Mouse (Mus musculus): ENCODE data around the gene Hs6st1. TPM values are rescaled to one million over a fixed set of nuclear protein-coding genes. Genes with fewer than 3 reads are reported as not detected.
"Not testable (repeated sequence)": the region's sequence is repeated elsewhere in the genome, so short reads cannot be mapped to it uniquely, and the experiment has no call there.

The Hs6st1 gene
- total RNA-seq (2015) = 28.7 and 30.0 TPM in 2 replicates
- 16.0 and 17.0 TPM in 2 replicates for total RNA-seq (2017)

GRCm38 (mm10) chr1:36068076-36068475 lies at the start of gene Hs6st1:
Gene Hs6st1 (plus strand): TSS chr1:36068400.
- peak; percentile 80 for ATAC-seq (ENCODE audit: poor library complexity, severe bottlenecking)

- no peak for ATAC-seq (ENCODE audit: poor library complexity, severe bottlenecking)
Observed at GRCm38 (mm10) chr1:36018617-36019016, 49.6 kb upstream of the Hs6st1 start.

GRCm38 (mm10) chr1:36019161-36019560 lies 49.0 kb upstream of the Hs6st1 start:
- ATAC-seq (ENCODE audit: poor library complexity, severe bottlenecking) = no peak

GRCm38 (mm10) chr1:36020315-36020714 lies 47.9 kb upstream of the Hs6st1 start:
- ATAC-seq (ENCODE audit: poor library complexity, severe bottlenecking) = no peak

GRCm38 (mm10) chr1:36030421-36030821 lies 37.8 kb upstream of the Hs6st1 start:
- no peak for ATAC-seq (ENCODE audit: poor library complexity, severe bottlenecking)

GRCm38 (mm10) chr1:36038769-36039168 lies 29.4 kb upstream of the Hs6st1 start:
- ATAC-seq (ENCODE audit: poor library complexity, severe bottlenecking) = no peak

GRCm38 (mm10) chr1:36042072-36042471 lies 26.1 kb upstream of the Hs6st1 start:
- ATAC-seq (ENCODE audit: poor library complexity, severe bottlenecking) = no peak

GRCm38 (mm10) chr1:36043793-36044192 lies 24.4 kb upstream of the Hs6st1 start:
- not testable (repeated sequence) for ATAC-seq (ENCODE audit: poor library complexity, severe bottlenecking)

GRCm38 (mm10) chr1:36044288-36044687 lies 23.9 kb upstream of the Hs6st1 start:
- no peak for ATAC-seq (ENCODE audit: poor library complexity, severe bottlenecking)

- peak; percentile 85 for ATAC-seq (ENCODE audit: poor library complexity, severe bottlenecking)
Observed at GRCm38 (mm10) chr1:36052672-36053071, 15.5 kb upstream of the Hs6st1 start.

- no peak for ATAC-seq (ENCODE audit: poor library complexity, severe bottlenecking)
Observed at GRCm38 (mm10) chr1:36053566-36053965, 14.6 kb upstream of the Hs6st1 start.

GRCm38 (mm10) chr1:36054182-36054966 lies 13.8 kb upstream of the Hs6st1 start:
- ATAC-seq (ENCODE audit: poor library complexity, severe bottlenecking) = peak; percentile 31

- no peak for ATAC-seq (ENCODE audit: poor library complexity, severe bottlenecking)
Observed at GRCm38 (mm10) chr1:36054967-36055357, 13.2 kb upstream of the Hs6st1 start.

GRCm38 (mm10) chr1:36059351-36059750 lies 8.8 kb upstream of the Hs6st1 start:
- no peak for ATAC-seq (ENCODE audit: poor library complexity, severe bottlenecking)

- no peak for ATAC-seq (ENCODE audit: poor library complexity, severe bottlenecking)
Observed at GRCm38 (mm10) chr1:36059959-36060953, 7.9 kb upstream of the Hs6st1 start.

- ATAC-seq (ENCODE audit: poor library complexity, severe bottlenecking) = no peak
Observed at GRCm38 (mm10) chr1:36061211-36061915, 6.8 kb upstream of the Hs6st1 start.

- no peak for ATAC-seq (ENCODE audit: poor library complexity, severe bottlenecking)
Observed at GRCm38 (mm10) chr1:36062088-36062805, 6.0 kb upstream of the Hs6st1 start.

- ATAC-seq (ENCODE audit: poor library complexity, severe bottlenecking) = no peak
Observed at GRCm38 (mm10) chr1:36062826-36063640, 5.2 kb upstream of the Hs6st1 start.

GRCm38 (mm10) chr1:36063641-36063955 lies 4.6 kb upstream of the Hs6st1 start:
- no peak for ATAC-seq (ENCODE audit: poor library complexity, severe bottlenecking)

- no peak for ATAC-seq (ENCODE audit: poor library complexity, severe bottlenecking)
Observed at GRCm38 (mm10) chr1:36064223-36064622, 4.0 kb upstream of the Hs6st1 start.

Data from megakaryocyte, adult 5-6 weeks (primary cell).